Mouse (Mus musculus): Measurements from ENCODE around the gene Rgs6. TPM values are rescaled to one million over a fixed set of nuclear protein-coding genes. Genes with fewer than 3 reads are reported as not detected.

Gene Rgs6
- polyA plus RNA-seq, 1 experiment = 16.8 TPM

- Histone ChIP-seq H3K4me1 (ENCODE audit: control insufficient read depth, insufficient read depth, low read length) (no peaks in the 10 kb centered on the region), H3K4me3 (replicated peaks; ENCODE audit: insufficient read depth, low read depth, low read length) (no peak overlapping the region), H3K27me3 (ENCODE audit: control insufficient read depth, insufficient read depth, low read length) (no peaks in the 10 kb centered on the region), H3K27ac (ENCODE audit: insufficient read depth, low read length) (no peak overlapping the region)
- DNase-seq = no peak
- WGBS = 56% methylated on average over 2 of the region's 2 CpGs
- no peak for TF ChIP-seq POLR2A (IDR thresholded peaks at IDR 0.05; ENCODE audit: borderline replicate concordance, insufficient read depth, low read length)
- no peak for TF ChIP-seq CTCF (IDR thresholded peaks at IDR 0.05; ENCODE audit: borderline replicate concordance, insufficient read depth, low read depth, low read length)
Measured at GRCm38 (mm10) chr12:82865686-82866085, 277.6 kb downstream of the Rgs6 start.

GRCm38 (mm10) chr12:82880711-82881110, 292.6 kb downstream of the Rgs6 start:
- DNase-seq = no peak
- Histone ChIP-seq H3K27me3 (ENCODE audit: control insufficient read depth, insufficient read depth, low read length) (no peaks in the 10 kb centered on the region), H3K27ac (ENCODE audit: insufficient read depth, low read length) (no peak overlapping the region), H3K4me1 (ENCODE audit: control insufficient read depth, insufficient read depth, low read length) (no peaks in the 10 kb centered on the region), H3K4me3 (replicated peaks; ENCODE audit: insufficient read depth, low read depth, low read length) (no peak overlapping the region)
- WGBS = 89% methylated on average over 5 of the region's 5 CpGs
- TF ChIP-seq POLR2A (IDR thresholded peaks at IDR 0.05; ENCODE audit: borderline replicate concordance, insufficient read depth, low read length) (no peak), CTCF (IDR thresholded peaks at IDR 0.05; ENCODE audit: borderline replicate concordance, insufficient read depth, low read depth, low read length) (no peak)

GRCm38 (mm10) chr12:82883079-82883478, 295.0 kb downstream of the Rgs6 start:
- DNase-seq = no peak
- Histone ChIP-seq H3K27ac (ENCODE audit: insufficient read depth, low read length) (no peak overlapping the region), H3K27me3 (ENCODE audit: control insufficient read depth, insufficient read depth, low read length) (no peaks in the 10 kb centered on the region), H3K4me1 (ENCODE audit: control insufficient read depth, insufficient read depth, low read length) (no peaks in the 10 kb centered on the region), H3K4me3 (replicated peaks; ENCODE audit: insufficient read depth, low read depth, low read length) (no peak overlapping the region)
- TF ChIP-seq CTCF (IDR thresholded peaks at IDR 0.05; ENCODE audit: borderline replicate concordance, insufficient read depth, low read depth, low read length) (no peak), POLR2A (IDR thresholded peaks at IDR 0.05; ENCODE audit: borderline replicate concordance, insufficient read depth, low read length) (no peak)
- WGBS = 97% methylated on average over 1 of the region's 1 CpGs

- WGBS = 90% methylated on average over 6 of the region's 6 CpGs
- H3K27ac ChIP-seq (ENCODE audit: insufficient read depth, low read length) = no peak overlapping the region
- H3K27me3 ChIP-seq (ENCODE audit: control insufficient read depth, insufficient read depth, low read length) = no peaks in the 10 kb centered on the region
- no peak for DNase-seq
- H3K4me3 ChIP-seq (replicated peaks; ENCODE audit: insufficient read depth, low read depth, low read length) = no peak overlapping the region
- no peaks in the 10 kb centered on the region for H3K4me1 ChIP-seq (ENCODE audit: control insufficient read depth, insufficient read depth, low read length)
- TF ChIP-seq POLR2A (IDR thresholded peaks at IDR 0.05; ENCODE audit: borderline replicate concordance, insufficient read depth, low read length) (no peak), CTCF (IDR thresholded peaks at IDR 0.05; ENCODE audit: borderline replicate concordance, insufficient read depth, low read depth, low read length) (no peak)
Measured at GRCm38 (mm10) chr12:82894971-82895838, 307.1 kb downstream of the Rgs6 start.

GRCm38 (mm10) chr12:82905773-82906172, 317.7 kb downstream of the Rgs6 start:
- H3K27me3 ChIP-seq (ENCODE audit: control insufficient read depth, insufficient read depth, low read length) = no peaks in the 10 kb centered on the region
- TF ChIP-seq CTCF (IDR thresholded peaks at IDR 0.05; ENCODE audit: borderline replicate concordance, insufficient read depth, low read depth, low read length) = no peak
- no peak for TF ChIP-seq POLR2A (IDR thresholded peaks at IDR 0.05; ENCODE audit: borderline replicate concordance, insufficient read depth, low read length)
- H3K27ac ChIP-seq (ENCODE audit: insufficient read depth, low read length) = no peak overlapping the region
- H3K4me1 ChIP-seq (ENCODE audit: control insufficient read depth, insufficient read depth, low read length) = no peaks in the 10 kb centered on the region
- H3K4me3 ChIP-seq (replicated peaks; ENCODE audit: insufficient read depth, low read depth, low read length) = no peak overlapping the region
- WGBS = 13% methylated on average over 1 of the region's 1 CpGs
- no peak for DNase-seq

- no peak for DNase-seq
- Histone ChIP-seq H3K4me3 (replicated peaks; ENCODE audit: insufficient read depth, low read depth, low read length) (no peak overlapping the region), H3K27ac (ENCODE audit: insufficient read depth, low read length) (no peak overlapping the region), H3K4me1 (ENCODE audit: control insufficient read depth, insufficient read depth, low read length) (no peaks in the 10 kb centered on the region), H3K27me3 (ENCODE audit: control insufficient read depth, insufficient read depth, low read length) (no peaks in the 10 kb centered on the region)
- no peak for TF ChIP-seq CTCF (IDR thresholded peaks at IDR 0.05; ENCODE audit: borderline replicate concordance, insufficient read depth, low read depth, low read length)
- 88% methylated on average over 2 of the region's 2 CpGs for WGBS
Measured at GRCm38 (mm10) chr12:82910846-82911245, 322.8 kb downstream of the Rgs6 start.

GRCm38 (mm10) chr12:82914127-82914526, 326.0 kb downstream of the Rgs6 start:
- Histone ChIP-seq H3K4me1 (ENCODE audit: control insufficient read depth, insufficient read depth, low read length) (no peaks in the 10 kb centered on the region), H3K27me3 (ENCODE audit: control insufficient read depth, insufficient read depth, low read length) (no peaks in the 10 kb centered on the region), H3K4me3 (replicated peaks; ENCODE audit: insufficient read depth, low read depth, low read length) (no peak overlapping the region), H3K27ac (ENCODE audit: insufficient read depth, low read length) (no peak overlapping the region)
- DNase-seq = no peak
- TF ChIP-seq CTCF (IDR thresholded peaks at IDR 0.05; ENCODE audit: borderline replicate concordance, insufficient read depth, low read depth, low read length) (no peak), POLR2A (IDR thresholded peaks at IDR 0.05; ENCODE audit: borderline replicate concordance, insufficient read depth, low read length) (no peak)
- WGBS = 94% methylated on average over 4 of the region's 4 CpGs

- TF ChIP-seq POLR2A (IDR thresholded peaks at IDR 0.05; ENCODE audit: borderline replicate concordance, insufficient read depth, low read length) = no peak
- TF ChIP-seq CTCF (IDR thresholded peaks at IDR 0.05; ENCODE audit: borderline replicate concordance, insufficient read depth, low read depth, low read length) = no peak
- 93% methylated on average over 2 of the region's 2 CpGs for WGBS
- H3K27me3 ChIP-seq (ENCODE audit: control insufficient read depth, insufficient read depth, low read length) = no peaks in the 10 kb centered on the region
Measured at GRCm38 (mm10) chr12:82920146-82920545, 332.1 kb downstream of the Rgs6 start.

More at GRCm38 (mm10) chr12:82920146-82920545, 332.1 kb downstream of the Rgs6 start:
- no peak for DNase-seq
- Histone ChIP-seq H3K4me1 (ENCODE audit: control insufficient read depth, insufficient read depth, low read length) (no peaks in the 10 kb centered on the region; the same call in 1 of the 2 replicates), H3K27ac (ENCODE audit: insufficient read depth, low read length) (no peak overlapping the region), H3K4me3 (replicated peaks; ENCODE audit: insufficient read depth, low read depth, low read length) (no peak overlapping the region)

Data from cerebellum, adult 2 months (tissue).